Mouse (Mus musculus) ES-Bruce4 (cell line): Measurements from ENCODE around the gene Gabra2. TPM values are rescaled to one million over a fixed set of nuclear protein-coding genes. Genes with fewer than 3 reads are reported as not detected.

ENCODE experiments used
- H3K27ac ChIP-seq: 2 replicates; pipeline ENCODE4 v1.5.1; 2012; ENCODE audit warnings: low read length, inconsistent platforms; ENCODE audit not compliant: insufficient read depth
- H3K27me3 ChIP-seq: 2 replicates; pipeline ENCODE4 v1.6.1; 2012; ENCODE audit warnings: mild to moderate bottlenecking, low read length, inconsistent platforms; ENCODE audit not compliant: control insufficient read depth, poor library complexity, insufficient read depth, severe bottlenecking
- H3K36me3 ChIP-seq: 2 replicates; pipeline ENCODE4 v1.6.1; 2012; ENCODE audit warnings: inconsistent platforms, mild to moderate bottlenecking, low read length, moderate library complexity; ENCODE audit not compliant: control insufficient read depth, poor library complexity, insufficient read depth, severe bottlenecking
- H3K4me1 ChIP-seq: one replicate; pipeline ENCODE4 v1.8.1; 2011; ENCODE audit warnings: low read length; ENCODE audit not compliant: control insufficient read depth, insufficient read depth
- H3K4me3 ChIP-seq: 2 replicates; pipeline ENCODE4 v1.5.1; 2011; ENCODE audit warnings: low read depth, mild to moderate bottlenecking, low read length
- H3K9ac ChIP-seq: 2 replicates; pipeline ENCODE4 v1.6.1; 2012; ENCODE audit warnings: low read depth, mild to moderate bottlenecking, inconsistent platforms; ENCODE audit not compliant: poor library complexity, severe bottlenecking
- H3K9me3 ChIP-seq: replicated peaks from 2 replicates; pipeline ENCODE4 v1.6.1; 2012; ENCODE audit warnings: mild to moderate bottlenecking, low read length, inconsistent platforms; ENCODE audit not compliant: control insufficient read depth, poor library complexity, insufficient read depth, severe bottlenecking
- CTCF ChIP-seq: IDR thresholded peaks from one replicate; pipeline ENCODE4 v1.8.1; 2011; ENCODE audit warnings: low read depth, low read length
- EP300 ChIP-seq: IDR thresholded peaks from 2 replicates; pipeline ENCODE4 v1.6.1; 2011; ENCODE audit warnings: low read depth, low read length; ENCODE audit not compliant: insufficient read depth
- POLR2A ChIP-seq: IDR thresholded peaks from one replicate; pipeline ENCODE4 v1.8.1; 2011; ENCODE audit warnings: low read length; ENCODE audit not compliant: insufficient read depth
- polyA plus RNA-seq: library from polyadenylated mRNA; stranded (reverse); fragments of >200 nt; gene quantifications from 2 replicates; pipeline ENCODE4 v1.2.4, GENCODE M21; 2011; ENCODE audit warnings: low read depth; ENCODE audit not compliant: missing spikeins, insufficient read depth, insufficient read length

The Gabra2 gene
- polyA plus RNA-seq, 1 experiment = not detected

- Histone ChIP-seq H3K27ac (no peak overlapping the region), H3K9ac (no peak overlapping the region), H3K4me3 (no peak overlapping the region), H3K4me1 (no peaks in the 10 kb centered on the region), H3K9me3 (no peaks in the 10 kb centered on the region), H3K27me3 (no peaks in the 10 kb centered on the region), H3K36me3 (no peaks in the 10 kb centered on the region)
- TF ChIP-seq POLR2A (no peak), CTCF (no peak), EP300 (no peak)
Measured at GRCm38 (mm10) chr5:71058047-71058446, 37.6 kb downstream of the Gabra2 start.

- H3K4me3 ChIP-seq = no peak overlapping the region
- H3K9me3 ChIP-seq = no peaks in the 10 kb centered on the region
- H3K27ac ChIP-seq = no peak overlapping the region
- no peaks in the 10 kb centered on the region for H3K4me1 ChIP-seq
- no peaks in the 10 kb centered on the region for H3K36me3 ChIP-seq
- no peak for TF ChIP-seq EP300
- no peak for TF ChIP-seq CTCF
- TF ChIP-seq POLR2A = no peak
- H3K9ac ChIP-seq = no peak overlapping the region
- H3K27me3 ChIP-seq = no peaks in the 10 kb centered on the region
Measured at GRCm38 (mm10) chr5:71037352-71037751, 58.3 kb downstream of the Gabra2 start.

GRCm38 (mm10) chr5:71025956-71026355, 69.7 kb downstream of the Gabra2 start:
- TF ChIP-seq CTCF = no peak
- no peak for TF ChIP-seq EP300
- no peak for TF ChIP-seq POLR2A
- Histone ChIP-seq H3K36me3 (no peaks in the 10 kb centered on the region), H3K4me3 (no peak overlapping the region), H3K9me3 (no peaks in the 10 kb centered on the region), H3K4me1 (no peaks in the 10 kb centered on the region), H3K9ac (no peak overlapping the region), H3K27me3 (no peaks in the 10 kb centered on the region), H3K27ac (no peak overlapping the region)

GRCm38 (mm10) chr5:71011751-71012150, 83.9 kb downstream of the Gabra2 start:
- Histone ChIP-seq H3K4me1 (no peaks in the 10 kb centered on the region), H3K9ac (no peak overlapping the region), H3K9me3 (no peaks in the 10 kb centered on the region), H3K4me3 (no peak overlapping the region), H3K27ac (no peak overlapping the region), H3K27me3 (no peaks in the 10 kb centered on the region), H3K36me3 (no peaks in the 10 kb centered on the region)
- TF ChIP-seq CTCF (no peak), EP300 (no peak), POLR2A (no peak)

- TF ChIP-seq EP300 (no peak), CTCF (no peak), POLR2A (no peak)
- H3K27ac ChIP-seq = no peak overlapping the region
- H3K36me3 ChIP-seq = no peaks in the 10 kb centered on the region
- H3K4me1 ChIP-seq = no peaks in the 10 kb centered on the region
- no peak overlapping the region for H3K4me3 ChIP-seq
- no peaks in the 10 kb centered on the region for H3K9me3 ChIP-seq
- no peak overlapping the region for H3K9ac ChIP-seq
- no peaks in the 10 kb centered on the region for H3K27me3 ChIP-seq
Measured at GRCm38 (mm10) chr5:71011271-71011670, 84.4 kb downstream of the Gabra2 start.

GRCm38 (mm10) chr5:71010797-71011196, 84.9 kb downstream of the Gabra2 start:
- Histone ChIP-seq H3K9ac (no peak overlapping the region), H3K9me3 (no peaks in the 10 kb centered on the region), H3K36me3 (no peaks in the 10 kb centered on the region), H3K4me3 (no peak overlapping the region), H3K27me3 (no peaks in the 10 kb centered on the region), H3K27ac (no peak overlapping the region), H3K4me1 (no peaks in the 10 kb centered on the region)
- TF ChIP-seq POLR2A (no peak), EP300 (no peak), CTCF (no peak)
